Mouse (Mus musculus) heart, postnatal 0 days (tissue): ENCODE measurements around the gene Arhgap27. TPM values are rescaled to one million over a fixed set of nuclear protein-coding genes. Genes with fewer than 3 reads are reported as not detected.
"Not testable (repeated sequence)": the region's sequence is repeated elsewhere in the genome, so short reads cannot be mapped to it uniquely, and the experiment has no call there.

ENCODE experiments used
- ATAC-seq: fragments of 200-750 bp; cut with Nextera tagmentation; 2 replicates; pipeline ENCODE4 v1.8.0; 2017; ENCODE audit warnings: low read depth, moderate number of reproducible peaks, moderate library complexity; ENCODE audit not compliant: insufficient read depth
- DNase-seq: peaks from one replicate; pipeline ENCODE4 v3.0.0-alpha.2; 2016; ENCODE audit warnings: low spot score
- H3K27ac ChIP-seq: fragments of 300-500 bp; sonication (generic); 2 replicates; pipeline ENCODE4 v1.5.1; 2014; ENCODE audit warnings: low read depth, mild to moderate bottlenecking
- H3K27me3 ChIP-seq: fragments of 300-500 bp; sonication (generic); 2 replicates; pipeline ENCODE4 v1.6.1; 2014; ENCODE audit warnings: low read length, mixed read lengths; ENCODE audit not compliant: control insufficient read depth, insufficient read depth
- H3K36me3 ChIP-seq: fragments of 300-500 bp; sonication (generic); replicated peaks from 2 replicates; pipeline ENCODE4 v1.6.1; 2014; ENCODE audit warnings: low read length, mixed read lengths; ENCODE audit not compliant: control insufficient read depth, insufficient read depth
- H3K4me1 ChIP-seq: fragments of 300-500 bp; sonication (generic); 2 replicates; pipeline ENCODE4 v1.6.1; 2014; ENCODE audit warnings: antibody characterized with exemption; ENCODE audit not compliant: control insufficient read depth, insufficient read depth
- H3K4me2 ChIP-seq: fragments of 300-500 bp; sonication (generic); 2 replicates; pipeline ENCODE4 v1.6.1; 2014; ENCODE audit warnings: low read depth, mild to moderate bottlenecking, low read length, moderate library complexity
- H3K4me3 ChIP-seq: fragments of 300-500 bp; sonication (generic); 2 replicates; pipeline ENCODE4 v1.5.1; 2014; ENCODE audit warnings: low read depth, low read length
- H3K9ac ChIP-seq: fragments of 300-500 bp; sonication (generic); replicated peaks from 2 replicates; pipeline ENCODE4 v1.6.1; 2014; ENCODE audit warnings: low read depth, low read length, mixed read lengths
- H3K9me3 ChIP-seq: fragments of 300-500 bp; sonication (generic); replicated peaks from 2 replicates; pipeline ENCODE4 v1.6.1; 2016; ENCODE audit warnings: low read length; ENCODE audit not compliant: control insufficient read depth
- CTCF ChIP-seq: IDR thresholded peaks from 2 replicates; pipeline ENCODE4 v1.5.1; 2016; ENCODE audit warnings: antibody characterized with exemption, control low read depth, low read depth
- EP300 ChIP-seq: IDR thresholded peaks from 2 replicates; pipeline ENCODE4 v1.6.1; 2016; ENCODE audit warnings: antibody characterized with exemption, low read depth
- WGBS: fragments of 180-500 bp; shearing (Covaris S2); extraction: QIAGEN DNeasy Blood & Tissue Kit; methylation state at CpG from one replicate; pipeline ENCODE4 v1.1.7; 2014; 5-methylcytosine and 5-hydroxymethylcytosine counted together
- polyA plus RNA-seq: library from polyadenylated mRNA; unstranded; fragments of >200 nt; fragmentation: Nextera tagmentation; extraction: Ambion mirVana; gene quantifications from 2 replicates; pipeline ENCODE4 v1.2.1, GENCODE M21; 2015
- total RNA-seq: library from RNA; depleted of rRNA; stranded (reverse); fragments of >200 nt; gene quantifications from 2 replicates; pipeline ENCODE4 v1.2.3, GENCODE M21; 2014; ENCODE audit warnings: low replicate concordance

Arhgap27 gene
- total and polyA plus RNA-seq, 2 experiments from 2014 or later, result 6.5 to 9.7 TPM

- no peak overlapping the region for H3K9ac ChIP-seq
- TF ChIP-seq EP300 (no peak), CTCF (peak; percentile 90)
- no peaks in the 10 kb centered on the region for H3K4me1 ChIP-seq
- DNase-seq (peak; percentile 53), ATAC-seq (peak; percentile 70)
- peaks cover 8% of the 10 kb centered on the region for H3K27me3 ChIP-seq
- H3K9me3 ChIP-seq, result no peaks in the 10 kb centered on the region
- no peak overlapping the region for H3K27ac ChIP-seq
- 10% methylated on average over 8 of the region's 8 CpGs for WGBS
- no peaks in the 10 kb centered on the region for H3K36me3 ChIP-seq
- H3K4me2 ChIP-seq, result no peak overlapping the region
- H3K4me3 ChIP-seq, result no peak overlapping the region
Observed at GRCm38 (mm10) chr11:103325172-103325571, 38.3 kb downstream of the Arhgap27 start.

DNA sequence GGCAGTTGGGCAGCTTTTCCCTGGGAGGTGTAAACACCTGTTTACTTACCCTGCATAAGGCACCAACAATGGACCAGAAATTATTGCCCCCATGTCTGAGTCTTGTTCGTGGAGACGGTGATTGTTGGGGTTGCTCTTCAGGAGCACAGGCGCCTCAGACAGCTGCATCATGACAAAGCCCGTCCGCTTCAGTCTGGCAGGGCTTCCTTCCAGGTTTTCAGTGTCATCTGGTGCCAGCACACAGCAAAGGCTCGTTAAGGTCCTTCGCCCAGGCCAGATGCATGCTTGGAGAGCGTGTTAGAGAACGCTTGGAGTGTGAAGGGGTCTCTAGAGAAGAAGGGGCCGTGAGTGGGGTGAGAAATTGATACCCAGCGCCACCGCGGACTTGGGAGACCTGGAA, 38.8 kb downstream of the Arhgap27 start:
- Histone ChIP-seq H3K4me1 (no peaks in the 10 kb centered on the region), H3K36me3 (no peaks in the 10 kb centered on the region), H3K4me3 (no peak overlapping the region), H3K27ac (no peak overlapping the region), H3K27me3 (peaks cover 8% of the 10 kb centered on the region), H3K9me3 (no peaks in the 10 kb centered on the region), H3K9ac (no peak overlapping the region), H3K4me2 (no peak overlapping the region)
- 60% methylated on average over 13 of the region's 13 CpGs for WGBS
- DNase-seq (no peak), ATAC-seq (no peak)
- TF ChIP-seq EP300 (no peak), CTCF (no peak)

GRCm38 (mm10) chr11:103322832-103323231, 40.7 kb downstream of the Arhgap27 start:
- not testable (repeated sequence) for ATAC-seq, H3K4me3 ChIP-seq, H3K27me3 ChIP-seq, DNase-seq, H3K9ac ChIP-seq, H3K4me1 ChIP-seq, H3K9me3 ChIP-seq, H3K27ac ChIP-seq, H3K4me2 ChIP-seq, H3K36me3 ChIP-seq
- 42% methylated on average over 4 of the region's 4 CpGs for WGBS

GRCm38 (mm10) chr11:103320646-103321045, 42.8 kb downstream of the Arhgap27 start:
- 50% methylated on average over 4 of the region's 4 CpGs for WGBS
- DNase-seq (no peak), ATAC-seq (no peak)
- H3K36me3 ChIP-seq, result no peaks in the 10 kb centered on the region
- no peak overlapping the region for H3K9ac ChIP-seq
- H3K9me3 ChIP-seq, result no peaks in the 10 kb centered on the region
- no peak overlapping the region for H3K4me3 ChIP-seq
- TF ChIP-seq EP300, result no peak
- no peak for TF ChIP-seq CTCF
- no peaks in the 10 kb centered on the region for H3K4me1 ChIP-seq
- H3K27me3 ChIP-seq, result peaks cover 8% of the 10 kb centered on the region
- no peak overlapping the region for H3K4me2 ChIP-seq
- H3K27ac ChIP-seq, result no peak overlapping the region

GRCm38 (mm10) chr11:103320196-103320595, 43.3 kb downstream of the Arhgap27 start:
- DNase-seq, result no peak
- Histone ChIP-seq H3K4me3 (no peak overlapping the region), H3K27ac (no peak overlapping the region), H3K9me3 (no peaks in the 10 kb centered on the region), H3K4me2 (no peak overlapping the region), H3K27me3 (peaks cover 8% of the 10 kb centered on the region), H3K9ac (no peak overlapping the region), H3K4me1 (no peaks in the 10 kb centered on the region), H3K36me3 (no peaks in the 10 kb centered on the region)
- TF ChIP-seq EP300 (no peak), CTCF (no peak)
- WGBS, result 76% methylated on average over 8 of the region's 8 CpGs
- ATAC-seq, result no peak

DNA sequence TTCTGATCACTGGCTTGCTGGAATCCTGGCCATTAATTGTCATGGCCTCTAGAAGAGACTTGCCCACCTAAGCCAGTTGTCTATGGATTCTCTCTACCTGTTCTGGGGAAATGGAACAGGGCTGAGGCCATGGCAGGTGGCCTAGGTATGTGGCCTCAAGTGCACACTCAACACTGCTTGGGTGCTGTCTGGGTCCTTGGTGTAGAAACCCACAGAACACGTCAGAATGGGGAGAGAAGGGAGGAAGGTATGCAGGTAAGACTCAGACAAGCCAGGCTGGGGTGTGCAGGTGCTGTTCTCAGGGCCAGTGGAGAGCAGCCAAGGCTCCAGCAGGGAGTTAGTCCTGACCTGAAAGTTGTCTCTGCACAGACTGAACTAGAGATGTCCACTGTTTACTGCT, 45.5 kb downstream of the Arhgap27 start:
- H3K4me1 ChIP-seq, result no peaks in the 10 kb centered on the region
- ATAC-seq (no peak), DNase-seq (no peak)
- 83% methylated on average over 1 of the region's 1 CpGs for whole genome bisulfite sequencing
- H3K4me2 ChIP-seq, result no peak overlapping the region
- no peaks in the 10 kb centered on the region for H3K9me3 ChIP-seq
- no peak overlapping the region for H3K9ac ChIP-seq
- no peak overlapping the region for H3K4me3 ChIP-seq
- H3K36me3 ChIP-seq, result no peaks in the 10 kb centered on the region
- no peaks in the 10 kb centered on the region for H3K27me3 ChIP-seq
- TF ChIP-seq CTCF, result no peak
- TF ChIP-seq EP300, result no peak
- H3K27ac ChIP-seq, result no peak overlapping the region
